Mouse (Mus musculus) thymus, adult 2 months (tissue): ENCODE measurements at regions not wholly inside any gene's neighbourhood (a gene's known extent, or its start where the extent isn't known, plus 50 kb on each side); places are given as distances from the start of the nearest gene placed in this dataset.

Experiments
- CTCF ChIP-seq: fragments of 200-500 bp; IDR thresholded peaks from 2 replicates; pipeline ENCODE4 v1.5.1; 2012; ENCODE audit warnings: mild to moderate bottlenecking, control low read depth, low read length, moderate library complexity, borderline replicate concordance; ENCODE audit not compliant: control insufficient read depth, poor library complexity, insufficient read depth; ENCODE audit errors: extremely low read depth
- POLR2A ChIP-seq: fragments of 200-500 bp; IDR thresholded peaks from 2 replicates; pipeline ENCODE4 v1.6.1; 2012; ENCODE audit warnings: mild to moderate bottlenecking, low read length, control low read depth, moderate library complexity; ENCODE audit not compliant: control insufficient read depth, poor library complexity, insufficient read depth; ENCODE audit errors: extremely low read depth

DNA sequence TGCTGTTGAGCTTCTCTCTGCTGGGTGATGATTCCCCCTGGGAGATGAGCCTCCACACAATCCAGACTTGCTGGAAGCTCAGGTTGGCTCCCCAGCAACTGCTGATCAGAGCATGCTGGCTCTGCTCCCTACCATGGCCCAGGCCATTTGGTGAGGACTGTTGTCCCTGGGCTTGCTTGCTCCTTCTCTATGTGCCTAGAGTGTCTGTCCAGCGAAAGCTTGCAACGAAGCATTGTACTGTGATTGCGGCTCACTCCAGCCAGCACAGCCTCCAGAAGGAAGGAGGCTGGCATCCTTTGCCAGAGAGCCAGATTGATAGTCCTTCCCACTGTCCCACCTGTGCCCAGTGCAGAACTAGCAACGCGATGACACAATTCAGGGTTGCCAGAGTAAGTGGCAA, 295.1 kb upstream of the Npvf start:
- TF ChIP-seq POLR2A, result no peak
- no peak for TF ChIP-seq CTCF
